Mouse (Mus musculus): ENCODE results near the gene Gm20671.
"Not testable (repeated sequence)": the region's sequence is repeated elsewhere in the genome, so short reads cannot be mapped to it uniquely, and the experiment has no call there.

Gm20671 gene

GRCm38 (mm10) chr5:32733892-32734291, 93.0 kb downstream of the Gm20671 start:
- DNase-seq (ENCODE audit: low read depth) = not testable (repeated sequence)

- DNase-seq (ENCODE audit: low read depth) = no peak
These were observed 98.1 kb downstream of the Gm20671 start for GRCm38 (mm10) chr5:32728851-32729250.

- DNase-seq (ENCODE audit: low read depth) = no peak
These were observed 98.6 kb downstream of the Gm20671 start for GRCm38 (mm10) chr5:32728300-32728699.

DNA sequence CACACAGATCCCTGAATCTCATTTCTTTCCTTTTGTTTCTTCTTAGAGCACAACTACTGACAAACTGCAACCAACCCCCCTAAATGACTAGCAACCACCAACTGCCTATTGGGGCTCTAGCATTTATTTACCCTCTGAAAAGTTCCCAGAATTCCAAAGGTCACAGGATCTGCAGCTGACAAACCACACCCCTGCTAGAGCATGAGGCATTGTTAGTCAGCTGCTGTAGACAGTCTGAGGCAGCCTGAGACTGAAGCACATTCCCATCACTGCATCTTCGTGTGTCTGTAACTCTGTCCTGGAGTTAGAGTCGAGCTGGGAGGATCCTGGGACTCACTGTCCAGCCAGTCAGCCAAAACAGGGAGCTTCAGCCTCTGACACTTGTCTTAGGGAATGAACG, 101.5 kb downstream of the Gm20671 start:
- DNase-seq (ENCODE audit: low read depth) = not testable (repeated sequence)

GRCm38 (mm10) chr5:32723981-32724380, 102.9 kb downstream of the Gm20671 start:
- no peak for DNase-seq (ENCODE audit: low read depth)

GRCm38 (mm10) chr5:32722711-32723110, 104.2 kb downstream of the Gm20671 start:
- not testable (repeated sequence) for DNase-seq (ENCODE audit: low read depth)

GRCm38 (mm10) chr5:32722263-32722662, 104.6 kb downstream of the Gm20671 start:
- DNase-seq (ENCODE audit: low read depth) = no peak

DNA sequence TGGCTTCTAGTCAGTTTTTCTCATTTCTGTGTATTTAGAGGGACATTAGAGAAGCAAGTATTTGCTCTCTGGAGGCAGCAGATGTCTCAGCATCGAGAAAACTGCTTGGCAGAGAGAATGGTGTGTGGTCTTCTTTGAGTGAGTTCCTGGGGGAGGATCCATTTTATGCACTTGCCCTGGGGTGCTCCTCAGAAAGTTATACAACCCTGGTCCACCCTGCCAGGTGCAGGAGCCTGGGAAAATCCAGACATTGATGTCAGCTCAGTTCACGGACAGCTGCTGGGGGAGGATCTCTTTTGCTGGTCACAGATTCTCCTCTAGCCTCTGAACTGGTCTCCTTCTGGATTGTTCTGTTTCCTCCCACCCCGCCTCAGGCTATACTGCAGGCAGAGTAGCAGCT, 105.6 kb downstream of the Gm20671 start:
- DNase-seq (ENCODE audit: low read depth) = no peak

- DNase-seq (ENCODE audit: low read depth) = no peak
These were observed 106.5 kb downstream of the Gm20671 start for GRCm38 (mm10) chr5:32720416-32720815.

GRCm38 (mm10) chr5:32718916-32719315, 108.0 kb downstream of the Gm20671 start:
- DNase-seq (ENCODE audit: low read depth) = no peak

DNA sequence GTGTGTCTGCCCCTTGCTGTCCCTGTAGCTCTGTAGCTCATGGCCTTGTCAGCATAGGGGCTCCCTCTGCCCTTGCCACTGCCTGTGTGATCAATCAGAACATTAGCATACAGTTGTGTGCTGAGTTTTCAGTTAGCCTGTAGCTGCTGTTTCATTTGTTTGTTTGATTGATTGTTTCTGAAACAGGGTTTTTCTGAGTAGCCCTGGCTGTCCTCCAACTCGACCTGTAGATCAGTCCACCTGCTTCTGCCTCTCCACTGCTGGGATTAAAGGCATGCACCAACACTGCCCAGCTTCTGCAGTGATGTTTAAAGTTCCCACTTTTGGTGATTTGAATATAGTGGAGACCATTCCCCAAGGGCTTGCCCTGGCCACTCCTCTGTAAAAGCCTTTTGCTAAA, 109.2 kb downstream of the Gm20671 start:
- DNase-seq (ENCODE audit: low read depth) = no peak

GRCm38 (mm10) chr5:32713703-32714467, 113.0 kb downstream of the Gm20671 start:
- DNase-seq (ENCODE audit: low read depth) = peak; percentile 97

DNA sequence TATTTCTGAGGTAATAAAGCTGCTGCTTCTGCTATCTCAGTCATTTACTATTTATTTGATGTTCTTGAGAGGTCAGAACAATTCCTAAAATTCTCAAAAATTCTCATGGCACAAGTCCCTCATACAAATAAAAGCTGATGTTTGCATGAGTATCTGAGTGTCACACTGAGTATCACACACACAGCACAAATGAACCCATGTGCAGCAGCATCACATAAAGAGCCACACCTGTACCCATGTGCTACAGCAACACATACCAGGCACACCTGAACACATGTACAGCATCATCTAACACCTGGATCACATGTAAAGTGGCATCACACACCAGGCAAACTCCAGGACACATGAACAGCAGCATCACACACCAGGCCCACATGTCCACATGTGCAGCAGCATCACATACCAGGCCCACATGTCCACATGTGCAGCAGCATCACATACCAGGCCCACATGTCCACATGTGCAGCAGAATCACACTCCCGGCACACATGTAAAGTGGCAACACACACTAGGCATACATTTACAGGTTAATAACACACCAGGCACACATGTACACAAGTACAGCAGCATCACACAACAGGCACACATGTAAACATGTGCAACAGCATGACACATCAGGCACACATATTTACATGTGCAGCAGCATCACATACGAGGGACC, 113.7 kb downstream of the Gm20671 start:
- no peak for DNase-seq (ENCODE audit: low read depth)

GRCm38 (mm10) chr5:32712221-32713041, 114.5 kb downstream of the Gm20671 start:
- peak; percentile 55 for DNase-seq (ENCODE audit: low read depth)

GRCm38 (mm10) chr5:32711485-32711884, 115.4 kb downstream of the Gm20671 start:
- no peak for DNase-seq (ENCODE audit: low read depth)

DNA sequence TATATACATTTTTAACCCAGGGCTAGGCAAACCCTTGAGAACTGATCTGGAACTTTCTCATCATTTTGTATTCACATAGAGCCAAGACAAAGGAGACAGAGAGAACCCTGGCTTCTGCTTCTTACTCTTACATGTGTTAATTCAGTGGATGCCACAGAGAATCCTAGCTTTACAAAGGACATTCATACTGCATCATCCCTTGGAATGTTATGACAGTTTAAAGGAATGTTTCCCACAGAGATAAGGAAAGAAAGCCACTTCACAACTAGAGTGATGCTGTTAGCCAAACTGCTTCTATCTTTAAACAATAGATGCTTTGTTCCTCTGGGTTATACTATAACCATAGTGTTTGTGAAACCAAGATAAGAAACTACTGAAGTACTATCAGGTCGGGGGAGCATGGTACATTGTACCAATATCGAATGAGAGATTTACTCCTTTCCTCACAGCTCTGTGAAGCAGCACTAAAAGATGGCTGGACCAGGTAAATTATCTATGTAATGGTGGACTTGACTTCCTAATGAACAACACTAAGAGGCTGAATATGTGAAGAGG, 120.6 kb downstream of the Gm20671 start:
- no peak for DNase-seq (ENCODE audit: low read depth)

GRCm38 (mm10) chr5:32697208-32697867, 129.6 kb downstream of the Gm20671 start:
- DNase-seq (ENCODE audit: low read depth) = no peak

GRCm38 (mm10) chr5:32693411-32693810, 133.5 kb downstream of the Gm20671 start:
- DNase-seq (ENCODE audit: low read depth) = no peak

Measured in induced T-regulatory cell, adult 2 months (primary cell).